Mouse (Mus musculus): ENCODE data around the gene Ifi211.
"Not testable (repeated sequence)": the region's sequence is repeated elsewhere in the genome, so short reads cannot be mapped to it uniquely, and the experiment has no call there.

The Ifi211 gene

GRCm38 (mm10) chr1:173879225-173879987 lies 33.4 kb downstream of the Ifi211 start:
- peak; percentile 54 for DNase-seq (ENCODE audit: low read depth)

- peak; percentile 56 for DNase-seq (ENCODE audit: low read depth)
Measured at GRCm38 (mm10) chr1:173878264-173878663, 34.6 kb downstream of the Ifi211 start.

GRCm38 (mm10) chr1:173877125-173877524 lies 35.7 kb downstream of the Ifi211 start:
- peak; percentile 22 for DNase-seq (ENCODE audit: low read depth)

GRCm38 (mm10) chr1:173868586-173868985 lies 44.3 kb downstream of the Ifi211 start:
- DNase-seq (ENCODE audit: low read depth) = not testable (repeated sequence)

GRCm38 (mm10) chr1:173866504-173866903 lies 46.3 kb downstream of the Ifi211 start:
- DNase-seq (ENCODE audit: low read depth) = no peak

GRCm38 (mm10) chr1:173853711-173854110 lies 59.1 kb downstream of the Ifi211 start:
- DNase-seq (ENCODE audit: low read depth) = peak; percentile 49

- not testable (repeated sequence) for DNase-seq (ENCODE audit: low read depth)
Measured at GRCm38 (mm10) chr1:173852853-173853252, 60.0 kb downstream of the Ifi211 start.

All from induced T-regulatory cell, adult 2 months (primary cell).